Mouse (Mus musculus): ENCODE measurements around the gene Igf2bp1. TPM values are rescaled to one million over a fixed set of nuclear protein-coding genes. Genes with fewer than 3 reads are reported as not detected.
"Not testable (repeated sequence)": the region's sequence is repeated elsewhere in the genome, so short reads cannot be mapped to it uniquely, and the experiment has no call there.

The Igf2bp1 gene
- polyA plus RNA-seq, 1 experiment from 2014 or later: not detected

GRCm38 (mm10) chr11:95963304-95963703, 42.4 kb downstream of the Igf2bp1 start:
- 70% methylated on average over 7 of the region's 7 CpGs for WGBS (ENCODE audit: missing documents)
- no peak overlapping the region for H3K4me3 ChIP-seq (ENCODE audit: inconsistent target)
- H3K36me3 ChIP-seq (ENCODE audit: inconsistent target): no peaks in the 10 kb centered on the region
- no peaks in the 10 kb centered on the region for H3K79me2 ChIP-seq (ENCODE audit: inconsistent target)
- no peak overlapping the region for H3K27ac ChIP-seq

- no peaks in the 10 kb centered on the region for H3K36me3 ChIP-seq (ENCODE audit: inconsistent target)
- no peaks in the 10 kb centered on the region for H3K79me2 ChIP-seq (ENCODE audit: inconsistent target)
- WGBS (ENCODE audit: missing documents): 73% methylated on average over 6 of the region's 6 CpGs
- no peak overlapping the region for H3K27ac ChIP-seq
- no peak overlapping the region for H3K4me3 ChIP-seq (ENCODE audit: inconsistent target)
These were observed 46.6 kb downstream of the Igf2bp1 start for GRCm38 (mm10) chr11:95959152-95959551.

- WGBS (ENCODE audit: missing documents): 100% methylated on average over 3 of the region's 9 CpGs
- no peak overlapping the region for H3K4me3 ChIP-seq (ENCODE audit: inconsistent target)
- no peaks in the 10 kb centered on the region for H3K79me2 ChIP-seq (ENCODE audit: inconsistent target)
- no peak overlapping the region for H3K27ac ChIP-seq
- no peaks in the 10 kb centered on the region for H3K36me3 ChIP-seq (ENCODE audit: inconsistent target)
These were observed 47.5 kb downstream of the Igf2bp1 start for GRCm38 (mm10) chr11:95958251-95958650.

- Histone ChIP-seq H3K79me2 (ENCODE audit: inconsistent target) (no peaks in the 10 kb centered on the region), H3K36me3 (ENCODE audit: inconsistent target) (no peaks in the 10 kb centered on the region), H3K4me3 (ENCODE audit: inconsistent target) (no peak overlapping the region), H3K27ac (no peak overlapping the region)
- 83% methylated on average over 7 of the region's 7 CpGs for WGBS (ENCODE audit: missing documents)
These were observed 48.3 kb downstream of the Igf2bp1 start for GRCm38 (mm10) chr11:95957407-95957806.

- no peaks in the 10 kb centered on the region for H3K79me2 ChIP-seq (ENCODE audit: inconsistent target)
- H3K27ac ChIP-seq: no peak overlapping the region
- H3K4me3 ChIP-seq (ENCODE audit: inconsistent target): no peak overlapping the region
- 85% methylated on average over 5 of the region's 5 CpGs for WGBS (ENCODE audit: missing documents)
- no peaks in the 10 kb centered on the region for H3K36me3 ChIP-seq (ENCODE audit: inconsistent target)
These were observed 52.4 kb downstream of the Igf2bp1 start for GRCm38 (mm10) chr11:95953313-95953712.

GRCm38 (mm10) chr11:95945838-95946472, 59.8 kb downstream of the Igf2bp1 start:
- WGBS (ENCODE audit: missing documents): 90% methylated on average over 13 of the region's 13 CpGs
- H3K27ac ChIP-seq: no peak overlapping the region
- H3K36me3 ChIP-seq (ENCODE audit: inconsistent target): no peaks in the 10 kb centered on the region

GRCm38 (mm10) chr11:95939828-95940507, 65.8 kb downstream of the Igf2bp1 start:
- H3K79me2 ChIP-seq (ENCODE audit: inconsistent target): no peaks in the 10 kb centered on the region
- no peak overlapping the region for H3K4me3 ChIP-seq (ENCODE audit: inconsistent target)
- no peaks in the 10 kb centered on the region for H3K36me3 ChIP-seq (ENCODE audit: inconsistent target)
- no peak overlapping the region for H3K27ac ChIP-seq
- WGBS (ENCODE audit: missing documents): 34% methylated on average over 11 of the region's 11 CpGs

More at GRCm38 (mm10) chr11:95945838-95946472, 59.8 kb downstream of the Igf2bp1 start:
- no peaks in the 10 kb centered on the region for H3K79me2 ChIP-seq (ENCODE audit: inconsistent target)
- H3K4me3 ChIP-seq (ENCODE audit: inconsistent target): no peak overlapping the region

- Histone ChIP-seq H3K27ac (no peak overlapping the region), H3K36me3 (ENCODE audit: inconsistent target) (no peaks in the 10 kb centered on the region), H3K4me3 (ENCODE audit: inconsistent target) (no peak overlapping the region), H3K79me2 (ENCODE audit: inconsistent target) (no peaks in the 10 kb centered on the region)
- 93% methylated on average over 6 of the region's 6 CpGs for WGBS (ENCODE audit: missing documents)
These were observed 69.3 kb downstream of the Igf2bp1 start for GRCm38 (mm10) chr11:95936409-95936808.

- not testable (repeated sequence) for H3K36me3 ChIP-seq (ENCODE audit: inconsistent target); H3K79me2 ChIP-seq (ENCODE audit: inconsistent target); H3K27ac ChIP-seq; H3K4me3 ChIP-seq (ENCODE audit: inconsistent target)
- 89% methylated on average over 6 of the region's 10 CpGs for WGBS (ENCODE audit: missing documents)
These were observed 73.6 kb downstream of the Igf2bp1 start for GRCm38 (mm10) chr11:95932168-95932567.

- Histone ChIP-seq H3K27ac (no peak overlapping the region), H3K79me2 (ENCODE audit: inconsistent target) (no peaks in the 10 kb centered on the region), H3K36me3 (ENCODE audit: inconsistent target) (no peaks in the 10 kb centered on the region), H3K4me3 (ENCODE audit: inconsistent target) (no peak overlapping the region)
- 84% methylated on average over 4 of the region's 4 CpGs for WGBS (ENCODE audit: missing documents)
These were observed 79.3 kb downstream of the Igf2bp1 start for GRCm38 (mm10) chr11:95926398-95926797.

GRCm38 (mm10) chr11:95925976-95926375, 79.8 kb downstream of the Igf2bp1 start:
- WGBS (ENCODE audit: missing documents): 88% methylated on average over 5 of the region's 5 CpGs
- no peaks in the 10 kb centered on the region for H3K79me2 ChIP-seq (ENCODE audit: inconsistent target)
- H3K36me3 ChIP-seq (ENCODE audit: inconsistent target): no peaks in the 10 kb centered on the region
- no peak overlapping the region for H3K27ac ChIP-seq
- H3K4me3 ChIP-seq (ENCODE audit: inconsistent target): no peak overlapping the region

GRCm38 (mm10) chr11:95924215-95924614, 81.5 kb downstream of the Igf2bp1 start:
- H3K4me3 ChIP-seq (ENCODE audit: inconsistent target): no peak overlapping the region
- 100% methylated on average over 2 of the region's 2 CpGs for WGBS (ENCODE audit: missing documents)
- no peaks in the 10 kb centered on the region for H3K79me2 ChIP-seq (ENCODE audit: inconsistent target)
- no peak overlapping the region for H3K27ac ChIP-seq
- H3K36me3 ChIP-seq (ENCODE audit: inconsistent target): no peaks in the 10 kb centered on the region

GRCm38 (mm10) chr11:95923477-95923876, 82.3 kb downstream of the Igf2bp1 start:
- not testable (repeated sequence) for H3K27ac ChIP-seq; H3K79me2 ChIP-seq (ENCODE audit: inconsistent target); H3K4me3 ChIP-seq (ENCODE audit: inconsistent target); H3K36me3 ChIP-seq (ENCODE audit: inconsistent target)
- WGBS (ENCODE audit: missing documents): 6% methylated on average over 4 of the region's 6 CpGs

GRCm38 (mm10) chr11:95921991-95922621, 83.6 kb downstream of the Igf2bp1 start:
- Histone ChIP-seq H3K36me3 (ENCODE audit: inconsistent target) (no peaks in the 10 kb centered on the region), H3K27ac (no peak overlapping the region), H3K79me2 (ENCODE audit: inconsistent target) (no peaks in the 10 kb centered on the region), H3K4me3 (ENCODE audit: inconsistent target) (no peak overlapping the region)
- 80% methylated on average over 12 of the region's 12 CpGs for WGBS (ENCODE audit: missing documents)

- no peak overlapping the region for H3K4me3 ChIP-seq (ENCODE audit: inconsistent target)
- no peaks in the 10 kb centered on the region for H3K79me2 ChIP-seq (ENCODE audit: inconsistent target)
- H3K36me3 ChIP-seq (ENCODE audit: inconsistent target): no peaks in the 10 kb centered on the region
- 11% methylated on average over 5 of the region's 5 CpGs for WGBS (ENCODE audit: missing documents)
- no peak overlapping the region for H3K27ac ChIP-seq
These were observed 89.3 kb downstream of the Igf2bp1 start for GRCm38 (mm10) chr11:95916426-95916825.

Measured in macrophage (primary cell).